Mouse (Mus musculus) spleen, adult 2 months (tissue): ENCODE measurements around the gene 2410004B18Rik.

ENCODE experiments used
- CTCF ChIP-seq: fragments of 200-500 bp; IDR thresholded peaks from 2 replicates; pipeline ENCODE4 v1.5.1; 2011; ENCODE audit warnings: mild to moderate bottlenecking, inconsistent platforms; ENCODE audit not compliant: insufficient read depth, insufficient read length, insufficient replicate concordance; ENCODE audit errors: extremely low read depth
- POLR2A ChIP-seq: fragments of 200-500 bp; IDR thresholded peaks from 2 replicates; pipeline ENCODE4 v1.6.1; 2011; ENCODE audit warnings: low read depth, low read length, inconsistent platforms

- TF ChIP-seq POLR2A (no peak), CTCF (peak; percentile 51; the same call in 1 of the 2 replicates)
These were observed 32.7 kb upstream of the 2410004B18Rik start for GRCm38 (mm10) chr3:145904850-145905776.
